Mouse (Mus musculus) limb, embryonic 13.5 days (tissue): ENCODE data around the gene Rgs7bp. TPM values are rescaled to one million over a fixed set of nuclear protein-coding genes. Genes with fewer than 3 reads are reported as not detected.

Experiments used
- ATAC-seq: fragments of 200-750 bp; cut with Nextera tagmentation; 2 replicates; pipeline ENCODE4 v1.8.0; 2017; ENCODE audit warnings: low read depth, moderate number of reproducible peaks, moderate TSS enrichment; ENCODE audit not compliant: low FRiP score
- H3K27ac ChIP-seq: fragments of 300-500 bp; sonication (generic); 2 replicates; pipeline ENCODE4 v1.5.1; 2015; ENCODE audit warnings: inconsistent platforms, mild to moderate bottlenecking, moderate library complexity
- H3K27me3 ChIP-seq: fragments of 300-500 bp; sonication (generic); 2 replicates; pipeline ENCODE4 v1.6.1; 2015; ENCODE audit warnings: mild to moderate bottlenecking, inconsistent platforms
- H3K36me3 ChIP-seq: fragments of 300-500 bp; sonication (generic); 2 replicates; pipeline ENCODE4 v1.6.1; 2015; ENCODE audit warnings: inconsistent platforms, mild to moderate bottlenecking, moderate library complexity
- H3K4me1 ChIP-seq: fragments of 300-500 bp; sonication (generic); 2 replicates; pipeline ENCODE4 v1.6.1; 2015; ENCODE audit warnings: inconsistent platforms
- H3K4me2 ChIP-seq: fragments of 300-500 bp; sonication (generic); replicated peaks from 2 replicates; pipeline ENCODE4 v1.6.1; 2015; ENCODE audit warnings: inconsistent platforms, mild to moderate bottlenecking, moderate library complexity
- H3K4me3 ChIP-seq: fragments of 300-500 bp; sonication (generic); 2 replicates; pipeline ENCODE4 v1.5.1; 2015; ENCODE audit warnings: moderate library complexity, mild to moderate bottlenecking, inconsistent platforms
- H3K9ac ChIP-seq: fragments of 300-500 bp; sonication (generic); 2 replicates; pipeline ENCODE4 v1.6.1; 2015; ENCODE audit warnings: mild to moderate bottlenecking, inconsistent platforms
- H3K9me3 ChIP-seq: fragments of 300-500 bp; sonication (generic); 2 replicates; pipeline ENCODE4 v1.6.1; 2016; ENCODE audit warnings: inconsistent platforms
- WGBS: fragments of 180-500 bp; shearing (Covaris S2); methylation state at CpG from one replicate; pipeline ENCODE4 v1.1.7; 2015; 5-methylcytosine and 5-hydroxymethylcytosine counted together
- polyA plus RNA-seq: library from polyadenylated mRNA; unstranded; fragments of >200 nt; fragmentation: Nextera tagmentation; extraction: Ambion mirVana; gene quantifications from 2 replicates; pipeline ENCODE4 v1.2.1, GENCODE M21; 2015

The Rgs7bp gene
- polyA plus RNA-seq = 2.0 and 2.1 TPM in 2 replicates

DNA sequence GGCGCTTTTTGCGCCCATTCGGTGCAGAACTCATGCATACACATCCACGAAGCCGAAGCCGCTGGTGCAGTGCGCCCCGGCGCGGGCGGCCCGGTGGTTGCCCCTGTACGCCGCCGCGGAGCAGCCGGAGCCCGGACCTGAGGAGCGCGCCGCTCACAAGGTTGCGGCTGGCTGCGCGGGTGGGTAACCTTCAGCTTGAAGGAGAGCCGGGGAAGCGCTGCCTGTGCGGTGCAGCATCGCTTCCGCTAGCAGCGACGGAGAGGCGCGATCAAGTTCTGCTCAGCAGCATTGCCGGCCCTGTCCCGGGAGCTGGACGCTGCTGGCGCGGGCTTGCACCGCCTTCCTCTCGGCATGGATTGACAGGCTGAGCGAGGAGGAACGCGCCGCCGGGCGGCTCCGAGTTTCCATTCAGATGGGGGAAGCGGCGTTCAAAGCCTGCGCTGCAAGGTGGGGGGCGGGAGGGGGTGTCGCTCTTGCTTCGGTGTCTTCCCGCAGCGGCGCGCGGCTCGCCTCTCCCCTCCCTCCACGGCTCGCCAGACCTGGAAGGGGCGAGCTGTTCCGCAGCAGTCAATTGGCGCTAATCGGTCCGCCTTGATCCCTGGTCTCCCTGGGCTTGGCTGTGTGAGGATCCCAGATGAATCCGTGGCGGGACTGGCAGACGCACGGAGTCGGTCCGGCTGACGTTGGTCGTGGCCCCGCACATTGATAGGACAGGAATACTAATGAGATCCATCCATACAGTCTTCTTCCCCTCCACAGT, at the start of gene Rgs7bp:
Gene Rgs7bp (minus strand): TSS at position 750 of the 760 bp plus-strand sequence.
- peak within 1 kb of the TSS; percentile 62 for H3K4me3 ChIP-seq
- under 1% methylated on average over 62 of the region's 75 CpGs for WGBS
- peak within 1 kb of the TSS; percentile 28; the same call in 1 of the 2 replicates for H3K27ac ChIP-seq
- peaks cover 62% of the 10 kb centered on the region for H3K27me3 ChIP-seq
- H3K4me2 ChIP-seq = peak within 1 kb of the TSS; percentile 90
- H3K9me3 ChIP-seq = no peaks in the 10 kb centered on the region
- H3K9ac ChIP-seq = peak within 1 kb of the TSS; percentile 71
- peak; percentile 89 for ATAC-seq
- H3K4me1 ChIP-seq = no peaks in the 10 kb centered on the region
- no peaks in the 10 kb centered on the region for H3K36me3 ChIP-seq

DNA sequence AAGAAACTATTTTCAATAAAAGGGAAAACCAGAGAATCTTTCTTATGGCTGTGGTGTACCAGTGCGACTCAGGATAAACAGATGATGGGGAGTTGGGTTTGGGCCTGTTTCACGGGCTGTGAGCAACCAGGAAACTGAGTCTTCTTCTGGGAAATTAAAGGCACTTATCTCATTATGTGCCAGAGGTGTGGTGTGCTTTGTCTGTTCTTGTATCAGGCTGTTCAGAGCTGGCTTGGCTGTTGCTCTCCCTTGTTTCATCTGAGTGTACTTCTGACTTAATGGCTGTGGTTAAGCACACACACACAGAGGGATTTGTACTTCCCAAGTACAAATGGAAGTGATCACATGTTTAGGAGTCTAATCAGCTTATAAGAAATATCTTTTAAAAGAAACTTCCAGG, 49.7 kb upstream of the Rgs7bp start:
- Histone ChIP-seq H3K4me1 (no peaks in the 10 kb centered on the region), H3K9me3 (no peaks in the 10 kb centered on the region), H3K27me3 (no peaks in the 10 kb centered on the region), H3K9ac (no peak overlapping the region), H3K27ac (no peak overlapping the region), H3K4me3 (no peak overlapping the region), H3K36me3 (no peaks in the 10 kb centered on the region), H3K4me2 (no peak overlapping the region)
- no peak for ATAC-seq
- 77% methylated on average over 2 of the region's 2 CpGs for WGBS

DNA sequence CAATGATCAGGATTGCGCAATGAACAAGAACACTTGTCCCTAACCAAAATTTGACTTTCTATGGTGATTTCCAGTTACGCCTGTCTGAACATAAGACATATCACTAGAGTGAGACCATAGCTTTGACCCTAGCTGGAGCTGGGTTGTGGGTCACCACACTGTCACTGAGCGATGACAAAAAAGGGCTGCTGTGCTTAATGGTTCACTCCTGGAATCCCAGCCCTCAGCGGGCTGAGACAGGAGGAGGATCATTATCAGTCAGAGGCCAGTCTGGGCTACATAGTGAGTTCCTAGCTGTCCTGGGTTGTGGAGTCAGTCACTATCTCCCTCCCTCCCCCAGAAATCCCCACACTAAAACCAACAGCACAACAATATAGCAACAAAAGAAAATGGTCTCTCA, 46.0 kb upstream of the Rgs7bp start:
- Histone ChIP-seq H3K36me3 (no peaks in the 10 kb centered on the region), H3K27me3 (no peaks in the 10 kb centered on the region), H3K4me2 (no peak overlapping the region), H3K9ac (no peak overlapping the region), H3K4me3 (no peak overlapping the region), H3K4me1 (no peaks in the 10 kb centered on the region), H3K9me3 (no peaks in the 10 kb centered on the region), H3K27ac (no peak overlapping the region)
- no peak for ATAC-seq
- 83% methylated on average over 4 of the region's 4 CpGs for WGBS

- Histone ChIP-seq H3K27ac (no peak overlapping the region), H3K4me2 (no peak overlapping the region), H3K36me3 (no peaks in the 10 kb centered on the region), H3K27me3 (no peaks in the 10 kb centered on the region), H3K9ac (no peak overlapping the region), H3K4me1 (no peaks in the 10 kb centered on the region), H3K4me3 (no peak overlapping the region), H3K9me3 (no peaks in the 10 kb centered on the region)
- 87% methylated on average over 2 of the region's 2 CpGs for WGBS
- ATAC-seq = no peak
Observed at GRCm38 (mm10) chr13:105096316-105096715, 41.6 kb upstream of the Rgs7bp start.

DNA sequence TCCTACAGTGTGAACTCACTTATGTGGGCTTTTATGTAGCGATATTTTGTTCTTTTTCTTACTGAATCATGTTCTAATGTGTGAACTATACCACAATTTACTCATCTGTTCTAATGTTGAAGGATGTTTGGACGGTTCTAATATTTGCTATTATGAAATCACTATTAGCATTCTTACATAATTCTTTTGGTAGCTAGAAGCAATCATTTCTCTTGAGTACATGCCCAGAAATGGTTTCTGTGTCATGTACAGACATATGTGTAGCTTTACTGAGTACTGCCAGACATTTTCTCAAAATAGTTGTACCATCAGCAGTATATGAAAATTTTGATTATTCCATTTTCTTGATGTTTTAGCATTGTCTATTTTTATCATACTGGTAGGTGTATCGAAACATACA, 34.5 kb upstream of the Rgs7bp start:
- ATAC-seq = no peak
- Histone ChIP-seq H3K27me3 (no peaks in the 10 kb centered on the region), H3K27ac (no peak overlapping the region), H3K9ac (no peak overlapping the region), H3K4me1 (no peaks in the 10 kb centered on the region), H3K36me3 (no peaks in the 10 kb centered on the region), H3K4me3 (no peak overlapping the region), H3K9me3 (no peaks in the 10 kb centered on the region), H3K4me2 (no peak overlapping the region)
- WGBS = 92% methylated on average over 3 of the region's 3 CpGs

- WGBS = 89% methylated on average over 10 of the region's 10 CpGs
- no peak within 1 kb of the TSS for H3K4me2 ChIP-seq
- H3K27me3 ChIP-seq = no peaks in the 10 kb centered on the region
- no peak within 1 kb of the TSS for H3K4me3 ChIP-seq
- no peak for ATAC-seq
- no peaks in the 10 kb centered on the region for H3K9me3 ChIP-seq
- H3K36me3 ChIP-seq = no peaks in the 10 kb centered on the region
- no peak within 1 kb of the TSS for H3K9ac ChIP-seq
- 0 out of 2 replicates have a peak, but pooled peaks cover 5% of the 10 kb centered on the region for H3K4me1 ChIP-seq
- H3K27ac ChIP-seq = no peak within 1 kb of the TSS
Observed at GRCm38 (mm10) chr13:105081862-105082261, 27.1 kb upstream of the Rgs7bp start, which contains the start of gene 4933425L06Rik. Gene 4933425L06Rik, plus strand, starts transcription at chr13:105082122.

DNA sequence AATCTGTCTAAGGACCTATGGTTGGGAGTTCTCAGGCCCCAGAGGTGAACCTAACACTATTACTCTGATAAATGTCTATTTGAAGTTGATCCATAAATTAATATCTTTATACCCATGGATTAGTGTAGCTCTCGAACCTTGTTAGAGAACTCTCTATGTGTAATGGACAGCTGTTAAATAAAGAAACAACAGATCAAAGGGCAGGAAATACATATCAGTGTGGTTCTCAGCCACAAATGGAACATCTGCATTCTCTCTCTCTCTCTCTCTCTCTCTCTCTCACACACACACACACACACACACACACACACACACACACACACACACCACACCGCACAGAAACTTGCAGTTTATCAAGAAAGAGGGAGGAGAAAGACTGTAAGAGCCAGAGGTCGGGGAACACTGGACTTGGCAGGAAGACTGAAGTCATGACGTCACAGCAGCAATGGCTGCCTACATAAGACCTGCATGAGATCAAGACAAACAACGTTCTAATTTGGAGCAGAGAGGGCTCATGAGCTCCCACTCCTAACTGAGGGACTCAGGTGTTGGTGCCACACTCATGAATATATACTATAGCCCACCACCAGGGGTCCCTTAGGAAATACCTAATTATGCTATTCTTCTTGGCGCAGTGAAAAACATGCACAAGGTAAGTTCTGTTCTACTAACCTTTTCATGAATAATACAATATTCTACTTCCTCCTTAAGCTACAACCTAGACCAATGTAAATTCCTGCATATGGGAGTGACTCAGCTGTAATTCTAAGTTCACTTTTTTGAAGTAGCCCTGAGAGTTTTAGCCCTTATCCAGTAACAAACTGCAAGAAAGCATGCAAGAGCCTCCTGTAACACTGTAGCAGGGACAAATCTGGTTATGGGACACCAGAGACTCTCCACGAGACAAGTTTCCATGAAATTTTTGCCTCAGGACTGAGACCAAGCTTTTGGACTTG, 12.4 kb upstream of the Rgs7bp start:
- no peak overlapping the region for H3K4me2 ChIP-seq
- no peak overlapping the region for H3K4me3 ChIP-seq
- no peaks in the 10 kb centered on the region for H3K4me1 ChIP-seq
- H3K27ac ChIP-seq = no peak overlapping the region
- H3K9ac ChIP-seq = no peak overlapping the region
- H3K36me3 ChIP-seq = no peaks in the 10 kb centered on the region
- no peak for ATAC-seq
- H3K27me3 ChIP-seq = no peaks in the 10 kb centered on the region
- 72% methylated on average over 7 of the region's 7 CpGs for WGBS
- H3K9me3 ChIP-seq = no peaks in the 10 kb centered on the region

- Histone ChIP-seq H3K9me3 (no peaks in the 10 kb centered on the region), H3K27me3 (no peaks in the 10 kb centered on the region)
- no peak for ATAC-seq
Observed at GRCm38 (mm10) chr13:105066119-105066518, 11.4 kb upstream of the Rgs7bp start.

DNA sequence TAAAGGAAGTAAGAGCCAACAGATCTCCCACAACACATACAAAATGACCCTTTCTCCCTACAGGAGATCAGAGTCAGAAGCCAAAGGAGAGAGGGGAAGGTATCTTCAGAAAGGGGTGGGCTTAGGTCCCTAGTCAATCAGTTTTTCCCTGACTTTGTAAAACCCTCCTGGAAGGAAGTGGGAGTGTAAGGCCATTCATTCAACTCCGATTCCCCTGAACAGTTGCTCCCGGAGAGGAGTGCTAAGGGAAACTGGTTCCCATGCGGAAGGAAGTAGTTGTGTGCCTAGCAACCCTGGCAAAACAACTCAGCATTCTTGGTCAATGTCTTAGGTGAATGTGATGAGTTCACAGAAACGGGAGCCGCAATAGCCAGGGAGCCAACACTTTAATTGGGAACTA, 644 bp upstream of the Rgs7bp start:
- Histone ChIP-seq H3K27me3 (peaks cover 62% of the 10 kb centered on the region), H3K4me3 (peak overlapping the region; percentile 62; the same call in 1 of the 2 replicates), H3K27ac (no peak overlapping the region), H3K9me3 (no peaks in the 10 kb centered on the region), H3K4me1 (no peaks in the 10 kb centered on the region), H3K36me3 (no peaks in the 10 kb centered on the region), H3K4me2 (peak overlapping the region; percentile 90), H3K9ac (no peak overlapping the region)
- 18% methylated on average over 5 of the region's 5 CpGs for WGBS
- ATAC-seq = no peak

More at GRCm38 (mm10) chr13:105066119-105066518, 11.4 kb upstream of the Rgs7bp start:
- Histone ChIP-seq H3K36me3 (no peaks in the 10 kb centered on the region), H3K9ac (no peak overlapping the region), H3K4me1 (no peaks in the 10 kb centered on the region), H3K4me2 (no peak overlapping the region), H3K4me3 (no peak overlapping the region), H3K27ac (no peak overlapping the region)

DNA sequence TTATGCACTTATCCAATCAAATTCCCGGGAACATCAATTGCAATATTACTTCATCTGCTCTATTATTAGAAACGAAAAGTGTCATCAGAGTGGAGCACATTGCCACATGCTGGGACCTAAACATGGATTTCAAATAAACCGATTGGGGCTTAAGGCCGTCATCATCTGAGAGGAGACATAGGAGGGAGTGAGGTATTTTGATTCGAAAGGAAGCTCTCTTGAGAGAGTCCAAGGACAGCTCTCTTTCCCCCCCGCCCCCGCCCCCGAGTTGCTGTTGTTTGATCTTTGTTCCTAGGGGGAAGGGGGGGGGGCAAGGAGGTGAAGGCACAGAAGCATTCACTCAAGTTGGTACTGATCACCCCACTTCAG, 195 bp upstream of the Rgs7bp start:
- ATAC-seq = no peak
- Histone ChIP-seq H3K9ac (peak overlapping the region; percentile 71), H3K4me3 (peak overlapping the region; percentile 62), H3K27me3 (peaks cover 62% of the 10 kb centered on the region), H3K9me3 (no peaks in the 10 kb centered on the region), H3K4me2 (peak overlapping the region; percentile 90), H3K27ac (no peak overlapping the region), H3K36me3 (no peaks in the 10 kb centered on the region), H3K4me1 (no peaks in the 10 kb centered on the region)
- WGBS = 3% methylated on average over 8 of the region's 8 CpGs

GRCm38 (mm10) chr13:105053618-105054017, 1.1 kb downstream of the Rgs7bp start:
- 2% methylated on average over 12 of the region's 12 CpGs for WGBS

GRCm38 (mm10) chr13:105051432-105051831, 3.3 kb downstream of the Rgs7bp start:
- no peaks in the 10 kb centered on the region for H3K36me3 ChIP-seq
- no peaks in the 10 kb centered on the region for H3K4me1 ChIP-seq
- H3K4me2 ChIP-seq = no peak overlapping the region
- no peaks in the 10 kb centered on the region for H3K9me3 ChIP-seq
- H3K4me3 ChIP-seq = no peak overlapping the region
- 39% methylated on average over 6 of the region's 6 CpGs for WGBS
- peaks cover 44% of the 10 kb centered on the region for H3K27me3 ChIP-seq
- no peak overlapping the region for H3K9ac ChIP-seq
- no peak overlapping the region for H3K27ac ChIP-seq
- no peak for ATAC-seq

More at GRCm38 (mm10) chr13:105053618-105054017, 1.1 kb downstream of the Rgs7bp start:
- peak overlapping the region; percentile 62 for H3K4me3 ChIP-seq
- H3K27me3 ChIP-seq = peaks cover 58% of the 10 kb centered on the region
- no peak overlapping the region for H3K27ac ChIP-seq
- H3K9me3 ChIP-seq = no peaks in the 10 kb centered on the region
- peak overlapping the region; percentile 90 for H3K4me2 ChIP-seq
- no peak; the same call in 1 of the 2 replicates for ATAC-seq
- no peaks in the 10 kb centered on the region for H3K4me1 ChIP-seq
- H3K36me3 ChIP-seq = no peaks in the 10 kb centered on the region
- H3K9ac ChIP-seq = peak overlapping the region; percentile 71
